Mouse (Mus musculus): ENCODE data around the gene Clstn2. TPM values are rescaled to one million over a fixed set of nuclear protein-coding genes. Genes with fewer than 3 reads are reported as not detected.

The Clstn2 gene
- total RNA-seq, 4 experiments from 2014 or later, result 4.9 to 7.1 (median 5.9) TPM

DNA sequence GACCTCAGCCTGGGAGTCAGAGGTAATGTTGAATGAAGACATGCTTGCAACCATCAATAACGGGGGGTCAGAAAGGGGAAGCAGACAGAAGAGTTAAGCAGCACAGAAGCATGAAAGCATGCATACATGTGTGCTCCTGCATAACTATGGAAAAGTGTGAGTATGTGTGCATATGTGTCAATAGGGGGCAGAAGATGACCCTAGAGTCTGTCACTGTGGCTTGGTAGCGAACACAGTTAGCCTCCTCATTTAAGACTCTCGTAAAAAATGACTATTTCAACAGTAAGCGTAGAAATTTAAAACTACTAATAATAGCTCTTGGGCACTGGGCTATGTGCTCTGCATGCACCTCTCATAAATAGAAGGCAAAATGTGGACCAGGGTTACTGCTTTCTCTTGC, 573.2 kb downstream of the Clstn2 start:
- DNase-seq, result no peak

DNA sequence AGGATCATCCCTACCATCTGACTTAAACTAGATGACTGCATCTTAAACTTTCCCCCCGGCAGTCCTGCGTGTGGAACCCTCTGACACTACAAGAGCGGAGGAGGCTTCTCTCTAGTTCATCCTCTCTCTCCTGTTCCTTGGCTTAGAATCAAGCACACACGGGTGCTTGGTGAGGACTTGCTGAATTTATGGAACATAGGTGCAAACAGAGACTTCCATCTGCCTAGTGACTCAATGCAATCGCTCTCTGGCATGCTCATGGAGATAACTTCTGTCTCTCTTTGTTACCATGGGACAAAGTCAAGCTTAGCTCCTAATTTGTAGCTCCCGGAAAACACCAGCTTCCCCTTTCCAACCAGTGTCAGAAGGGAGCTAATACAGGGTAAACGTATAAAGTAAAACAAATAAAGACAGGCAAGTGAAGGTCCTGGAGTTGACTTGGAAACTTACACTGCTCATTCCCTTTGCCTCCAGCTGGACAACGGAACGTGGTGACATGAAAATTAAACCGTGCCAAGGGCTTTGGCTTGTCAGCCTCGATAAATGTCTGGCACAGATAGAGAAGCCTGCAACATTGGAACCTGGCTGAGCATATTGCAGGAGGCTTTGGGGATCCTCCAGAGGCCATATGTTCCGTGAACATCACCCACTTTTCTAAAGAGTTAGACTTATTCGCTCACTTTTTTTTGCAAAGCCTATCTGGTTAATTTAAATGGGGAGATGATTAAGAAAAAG, 583.5 kb downstream of the Clstn2 start:
- DNase-seq, result no peak

- no peak for DNase-seq
Observed at GRCm38 (mm10) chr9:97439872-97440636, 592.9 kb downstream of the Clstn2 start.

DNA sequence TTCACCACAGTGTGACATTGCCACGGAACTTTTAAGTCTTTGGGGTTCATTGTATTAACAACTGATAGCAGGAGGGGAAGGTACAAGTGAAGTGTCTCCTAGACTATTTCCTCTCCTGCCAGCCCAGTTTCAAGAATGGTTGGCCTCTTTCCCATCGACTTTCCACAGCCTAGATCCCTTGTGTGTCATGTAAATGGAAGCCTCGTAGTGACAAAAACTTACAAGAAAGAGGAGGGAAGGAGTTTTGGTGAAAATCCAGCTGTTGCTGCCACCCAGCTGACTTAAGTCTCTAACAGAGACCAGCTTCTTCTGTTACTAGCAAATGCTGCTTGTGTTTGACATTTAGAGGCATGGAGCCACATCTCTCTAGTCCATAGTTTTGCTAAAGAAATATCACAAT, 598.3 kb downstream of the Clstn2 start:
- DNase-seq, result no peak

- no peak for DNase-seq
Observed at GRCm38 (mm10) chr9:97429885-97430449, 603.0 kb downstream of the Clstn2 start.

DNA sequence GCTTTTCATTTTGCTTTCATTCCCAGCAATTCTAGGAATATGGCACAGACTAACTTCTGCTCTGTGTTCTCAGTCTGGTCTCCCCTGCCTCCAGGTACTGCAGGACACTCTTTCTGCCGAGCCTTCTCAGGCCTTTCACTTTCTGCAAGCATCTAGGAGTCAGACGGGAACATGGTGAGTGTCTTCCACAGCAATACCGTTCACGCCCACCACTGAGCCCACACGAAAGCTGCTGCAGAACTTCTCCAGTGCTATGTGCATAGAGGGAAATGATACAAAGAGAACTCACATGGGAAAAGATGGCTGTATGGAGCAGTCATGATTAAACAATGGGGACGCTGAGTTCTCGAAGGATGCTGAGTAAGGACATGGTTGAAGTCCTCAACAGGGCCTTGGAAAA, 604.9 kb downstream of the Clstn2 start:
- no peak for DNase-seq

- no peak for DNase-seq
Observed at GRCm38 (mm10) chr9:97420896-97421295, 612.1 kb downstream of the Clstn2 start.

GRCm38 (mm10) chr9:97414876-97415668, 617.9 kb downstream of the Clstn2 start:
- DNase-seq, result no peak

DNA sequence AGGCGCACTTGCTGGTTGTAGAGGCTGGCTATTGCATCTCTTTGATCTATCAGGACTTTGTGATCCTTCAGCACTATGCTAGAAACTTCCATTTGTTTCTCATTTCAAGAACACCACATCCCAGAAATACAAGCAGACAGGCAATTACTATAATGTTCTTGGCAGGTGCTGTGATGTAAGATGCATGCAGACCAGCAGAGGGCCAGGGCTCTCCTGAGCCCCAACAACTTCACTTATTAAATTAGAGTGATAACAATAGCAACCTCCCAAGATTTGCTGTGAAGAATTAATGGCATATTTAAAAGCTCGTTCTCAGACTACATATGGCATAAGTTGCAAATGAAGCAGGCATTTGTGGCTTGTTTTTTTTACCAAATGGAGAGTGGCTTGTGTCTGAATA, 624.8 kb downstream of the Clstn2 start:
- no peak for DNase-seq
